Comparison of ENCODE assay signal across 1 mouse cellular context in genomic region chr19:29812581-29813460, GRCm38 (mm10).
TF ChIP-seq lines count a peak whose summit lies in the region.

Ranbp6 (minus strand) TSS chr19:29812974.

TF ChIP-seq in CH12.LX, 34 proteins besides CTCF, POLR2A, EP300 and RAD21 (continued from another document):
- TF ChIP-seq TBP (conservative IDR thresholded peaks at IDR 0.05; ENCODE audit: low read depth, low read length) = 0 out of 2 replicates have a peak, but pooled peaks have one; percentile 34
- no peak for TF ChIP-seq CHD2 (IDR thresholded peaks at IDR 0.05; ENCODE audit: low read length)
- TF ChIP-seq SIN3A (IDR thresholded peaks at IDR 0.05; ENCODE audit: low read length) = peak; percentile 97
- TF ChIP-seq ZKSCAN1 (IDR thresholded peaks at IDR 0.05; ENCODE audit: borderline replicate concordance, low read depth, low read length) = no peak
